Mouse (Mus musculus): ENCODE results near the gene Abcc1.

DNA sequence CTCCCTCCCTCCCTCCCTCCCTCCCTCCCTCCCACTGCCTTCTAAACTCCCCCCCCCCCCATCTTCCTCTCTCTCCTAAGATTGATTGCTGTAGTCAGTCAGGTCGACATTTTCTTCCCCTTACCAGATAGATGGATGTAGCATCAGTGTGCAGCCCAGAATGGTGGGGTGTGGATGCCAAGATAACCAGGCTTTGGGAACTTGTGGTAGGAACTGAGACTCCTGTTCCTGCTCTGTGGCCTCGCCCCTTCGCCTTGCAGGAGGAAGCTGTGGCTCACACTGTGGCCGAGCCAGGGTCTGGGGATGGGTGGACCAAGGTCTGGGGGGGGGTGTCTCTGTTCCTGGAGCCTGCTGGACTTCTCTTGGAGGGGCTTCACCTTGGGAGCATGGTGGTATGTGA is 4.1 kb downstream of the Abcc1 start:
- TF ChIP-seq CTCF (conservative IDR thresholded peaks at IDR 0.05; ENCODE audit: insufficient read depth, insufficient read length, low read depth, low read length) (no peak), POLR2A (IDR thresholded peaks at IDR 0.05; ENCODE audit: low read depth, low read length) (no peak)

Measured in kidney, adult 2 months (tissue).